Mouse (Mus musculus): Measurements from ENCODE around the gene Atf6b. TPM values are rescaled to one million over a fixed set of nuclear protein-coding genes. Genes with fewer than 3 reads are reported as not detected.

The Atf6b gene
- total and polyA plus RNA-seq, 3 experiments, result 18.9 to 59.6 (median 34.3) TPM

- Histone ChIP-seq H3K27me3 (replicated peaks) (peaks cover 16% of the 10 kb centered on the region), H3K9me3 (replicated peaks; ENCODE audit: low read length) (no peaks in the 10 kb centered on the region), H3K4me2 (ENCODE audit: insufficient read depth, low read depth, poor library complexity, severe bottlenecking) (no peak overlapping the region), H3K4me1 (ENCODE audit: control insufficient read depth in 1 of 2, insufficient read depth in 2 of 2) (no peaks in the 10 kb centered on the region; a peak in 1 of 4 replicates), H3K4me3 (replicated peaks in 1 of 3; ENCODE audit: low read depth in 2 of 3, low read length in 2 of 3, poor library complexity in 1 of 3) (no peak overlapping the region), H3K36me3 (replicated peaks in 1 of 2; ENCODE audit: control insufficient read depth in 1 of 2, insufficient read depth in 1 of 2, low read length in 1 of 2) (peaks cover 41 to 62% of the 10 kb centered on the region in 2 experiments), H3K79me2 (replicated peaks; ENCODE audit: control insufficient read depth, extremely low read depth, insufficient read depth, poor library complexity, severe bottlenecking) (no peaks in the 10 kb centered on the region), H3K9ac (ENCODE audit: insufficient read depth, low read depth) (no peak overlapping the region), H3K27ac (ENCODE audit: insufficient read depth, low read depth) (no peak overlapping the region)
- dilution Hi-C loops (cut with MboI; ENCODE audit: extremely low pct_ligation_motif_present, extremely low pct_unique_long_range_greater_than_20kb, low sequenced_read_pairs) (no loop called here), in situ Hi-C loops (cut with MboI; ENCODE audit: low pct_ligation_motif_present, low pct_unique_long_range_greater_than_20kb, low sequenced_read_pairs) (no loop called here)
- DNase-seq (ENCODE audit: extremely low read depth), result no peak
- no peak for TF ChIP-seq ZKSCAN1 (IDR thresholded peaks at IDR 0.05; ENCODE audit: borderline replicate concordance, low read depth, low read length)
- TF ChIP-seq HCFC1 (IDR thresholded peaks at IDR 0.05; ENCODE audit: low read depth, low read length), result no peak
- TF ChIP-seq MAZ (IDR thresholded peaks at IDR 0.05; ENCODE audit: low read depth, low read length), result no peak
- no peak for TF ChIP-seq UBTF (IDR thresholded peaks at IDR 0.05; ENCODE audit: low read depth, low read length)
- no peak for TF ChIP-seq TCF12 (IDR thresholded peaks at IDR 0.05; ENCODE audit: low read depth, low read length)
- TF ChIP-seq CTCF (conservative IDR thresholded peaks at IDR 0.05 in 1 of 2, IDR thresholded peaks at IDR 0.05 in 1 of 2; ENCODE audit: low read depth in 2 of 2, low read length in 2 of 2), result no peak
- no peak for TF ChIP-seq SMC3 (IDR thresholded peaks at IDR 0.05; ENCODE audit: low read depth, low read length)
- no peak for TF ChIP-seq USF1 (IDR thresholded peaks at IDR 0.05; ENCODE audit: low read depth, low read length)
- no peak for TF ChIP-seq BHLHE40 (IDR thresholded peaks at IDR 0.05; ENCODE audit: low read depth, low read length)
- TF ChIP-seq JUN (IDR thresholded peaks at IDR 0.05; ENCODE audit: insufficient read depth, low read depth, low read length), result no peak
- no peak for TF ChIP-seq RAD21 (IDR thresholded peaks at IDR 0.05; ENCODE audit: low read depth, low read length)
- TF ChIP-seq MAX (IDR thresholded peaks at IDR 0.05; ENCODE audit: low read length), result no peak
- TF ChIP-seq EP300 (IDR thresholded peaks at IDR 0.05; ENCODE audit: low read length), result no peak
Observed at GRCm38 (mm10) chr17:34655581-34655991, 8.6 kb downstream of the Atf6b start.

GRCm38 (mm10) chr17:34656666-34657065, 9.7 kb downstream of the Atf6b start:
- H3K79me2 ChIP-seq (replicated peaks; ENCODE audit: control insufficient read depth, extremely low read depth, insufficient read depth, poor library complexity, severe bottlenecking), result no peaks in the 10 kb centered on the region
- H3K4me3 ChIP-seq (replicated peaks in 1 of 3; ENCODE audit: low read depth in 2 of 3, low read length in 2 of 3, poor library complexity in 1 of 3), result no peak overlapping the region
- no peak overlapping the region for H3K9ac ChIP-seq (ENCODE audit: insufficient read depth, low read depth)
- dilution Hi-C loops (cut with MboI; ENCODE audit: extremely low pct_ligation_motif_present, extremely low pct_unique_long_range_greater_than_20kb, low sequenced_read_pairs), result no loop called here
- DNase-seq (ENCODE audit: extremely low read depth), result no peak
- TF ChIP-seq MAFK (IDR thresholded peaks at IDR 0.05; ENCODE audit: insufficient replicate concordance, low read length), result no peak
- no peaks in the 10 kb centered on the region; a peak in 1 of 4 replicates for H3K4me1 ChIP-seq (ENCODE audit: control insufficient read depth in 1 of 2, insufficient read depth in 2 of 2)
- in situ Hi-C loops (cut with MboI; ENCODE audit: low pct_ligation_motif_present, low pct_unique_long_range_greater_than_20kb, low sequenced_read_pairs), result no loop called here
- H3K27ac ChIP-seq (ENCODE audit: insufficient read depth, low read depth), result no peak overlapping the region
- H3K4me2 ChIP-seq (ENCODE audit: insufficient read depth, low read depth, poor library complexity, severe bottlenecking), result no peak overlapping the region
- peaks cover 27% of the 10 kb centered on the region for H3K27me3 ChIP-seq (replicated peaks)
- peaks cover 30 to 51% of the 10 kb centered on the region in 2 experiments for H3K36me3 ChIP-seq (replicated peaks in 1 of 2; ENCODE audit: control insufficient read depth in 1 of 2, insufficient read depth in 1 of 2, low read length in 1 of 2)
- no peaks in the 10 kb centered on the region for H3K9me3 ChIP-seq (replicated peaks; ENCODE audit: low read length)

- H3K4me3 ChIP-seq (replicated peaks in 1 of 3; ENCODE audit: low read depth in 2 of 3, low read length in 2 of 3, poor library complexity in 1 of 3), result no peak overlapping the region
- no peaks in the 10 kb centered on the region for H3K9me3 ChIP-seq (replicated peaks; ENCODE audit: low read length)
- no peak overlapping the region for H3K9ac ChIP-seq (ENCODE audit: insufficient read depth, low read depth)
- no peaks in the 10 kb centered on the region for H3K79me2 ChIP-seq (replicated peaks; ENCODE audit: control insufficient read depth, extremely low read depth, insufficient read depth, poor library complexity, severe bottlenecking)
- H3K4me2 ChIP-seq (ENCODE audit: insufficient read depth, low read depth, poor library complexity, severe bottlenecking), result no peak overlapping the region
- H3K36me3 ChIP-seq (replicated peaks in 1 of 2; ENCODE audit: control insufficient read depth in 1 of 2, insufficient read depth in 1 of 2, low read length in 1 of 2), result peaks cover 24 to 45% of the 10 kb centered on the region in 2 experiments
- dilution Hi-C loops (cut with MboI; ENCODE audit: extremely low pct_ligation_motif_present, extremely low pct_unique_long_range_greater_than_20kb, low sequenced_read_pairs) (no loop called here), in situ Hi-C loops (cut with MboI; ENCODE audit: low pct_ligation_motif_present, low pct_unique_long_range_greater_than_20kb, low sequenced_read_pairs) (no loop called here)
- peaks cover 27% of the 10 kb centered on the region for H3K27me3 ChIP-seq (replicated peaks)
- DNase-seq (ENCODE audit: extremely low read depth), result no peak
- no peaks in the 10 kb centered on the region; a peak in 1 of 4 replicates for H3K4me1 ChIP-seq (ENCODE audit: control insufficient read depth in 1 of 2, insufficient read depth in 2 of 2)
- TF ChIP-seq MAX (IDR thresholded peaks at IDR 0.05; ENCODE audit: low read length) (no peak), POLR2AphosphoS2 (IDR thresholded peaks at IDR 0.05; ENCODE audit: low read depth, low read length) (0 out of 2 replicates have a peak, but pooled peaks have one; percentile 16), ZC3H11A (IDR thresholded peaks at IDR 0.05; ENCODE audit: low read depth, low read length) (no peak)
- no peak overlapping the region for H3K27ac ChIP-seq (ENCODE audit: insufficient read depth, low read depth)
Observed at GRCm38 (mm10) chr17:34657271-34657670, 10.3 kb downstream of the Atf6b start.

Data from CH12.LX (cell line).